Mouse (Mus musculus): ENCODE results near the gene Nmnat1. TPM values are rescaled to one million over a fixed set of nuclear protein-coding genes. Genes with fewer than 3 reads are reported as not detected.
"Not testable (repeated sequence)": the region's sequence is repeated elsewhere in the genome, so short reads cannot be mapped to it uniquely, and the experiment has no call there.

Nmnat1 gene
- polyA plus RNA-seq, 1 experiment from 2014 or later, result 5.9 TPM

- ATAC-seq, result no peak
- H3K9me3 ChIP-seq (replicated peaks; ENCODE audit: control insufficient read depth, low read length, poor library complexity, severe bottlenecking), result no peaks in the 10 kb centered on the region
- H3K27ac ChIP-seq (ENCODE audit: low read length), result no peak overlapping the region
- no peak overlapping the region for H3K4me3 ChIP-seq (ENCODE audit: low read depth, low read length)
- H3K27me3 ChIP-seq (ENCODE audit: control insufficient read depth, insufficient read depth, low read depth, low read length), result no peaks in the 10 kb centered on the region
- H3K4me1 ChIP-seq (ENCODE audit: control insufficient read depth, insufficient read depth, low read length), result no peaks in the 10 kb centered on the region
- no peak overlapping the region for H3K9ac ChIP-seq (ENCODE audit: low read depth, low read length)
- no peaks in the 10 kb centered on the region for H3K36me3 ChIP-seq (ENCODE audit: control insufficient read depth, insufficient read depth, low read length)
- no peak overlapping the region for H3K4me2 ChIP-seq (ENCODE audit: low read length)
- 79% methylated on average over 6 of the region's 6 CpGs for WGBS
Observed at GRCm38 (mm10) chr4:149457831-149458430, 27.1 kb downstream of the Nmnat1 start.

- not testable (repeated sequence) for H3K4me3 ChIP-seq (ENCODE audit: low read depth, low read length); ATAC-seq; H3K4me2 ChIP-seq (ENCODE audit: low read length); H3K9me3 ChIP-seq (replicated peaks; ENCODE audit: control insufficient read depth, low read length, poor library complexity, severe bottlenecking); H3K27ac ChIP-seq (ENCODE audit: low read length); H3K9ac ChIP-seq (ENCODE audit: low read depth, low read length); H3K27me3 ChIP-seq (ENCODE audit: control insufficient read depth, insufficient read depth, low read depth, low read length); H3K36me3 ChIP-seq (ENCODE audit: control insufficient read depth, insufficient read depth, low read length); H3K4me1 ChIP-seq (ENCODE audit: control insufficient read depth, insufficient read depth, low read length)
- 91% methylated on average over 27 of the region's 27 CpGs for WGBS
Observed at GRCm38 (mm10) chr4:149457163-149457562, 27.8 kb downstream of the Nmnat1 start.

GRCm38 (mm10) chr4:149454879-149455278, 30.1 kb downstream of the Nmnat1 start, which contains the start of gene Rbp7:
Gene Rbp7 (minus strand): TSS chr4:149454978.
- H3K4me2 ChIP-seq (ENCODE audit: low read length), result no peak within 1 kb of the TSS
- no peaks in the 10 kb centered on the region for H3K9me3 ChIP-seq (replicated peaks; ENCODE audit: control insufficient read depth, low read length, poor library complexity, severe bottlenecking)
- H3K9ac ChIP-seq (ENCODE audit: low read depth, low read length), result no peak within 1 kb of the TSS
- WGBS, result 63% methylated on average over 8 of the region's 8 CpGs
- no peaks in the 10 kb centered on the region for H3K27me3 ChIP-seq (ENCODE audit: control insufficient read depth, insufficient read depth, low read depth, low read length)
- no peak for ATAC-seq
- H3K4me1 ChIP-seq (ENCODE audit: control insufficient read depth, insufficient read depth, low read length), result no peaks in the 10 kb centered on the region
- no peak within 1 kb of the TSS for H3K4me3 ChIP-seq (ENCODE audit: low read depth, low read length)
- no peaks in the 10 kb centered on the region for H3K36me3 ChIP-seq (ENCODE audit: control insufficient read depth, insufficient read depth, low read length)
- no peak within 1 kb of the TSS for H3K27ac ChIP-seq (ENCODE audit: low read length)

- Histone ChIP-seq H3K36me3 (ENCODE audit: control insufficient read depth, insufficient read depth, low read length) (no peaks in the 10 kb centered on the region), H3K27me3 (ENCODE audit: control insufficient read depth, insufficient read depth, low read depth, low read length) (no peaks in the 10 kb centered on the region), H3K9ac (ENCODE audit: low read depth, low read length) (no peak overlapping the region), H3K4me1 (ENCODE audit: control insufficient read depth, insufficient read depth, low read length) (no peaks in the 10 kb centered on the region), H3K27ac (ENCODE audit: low read length) (no peak overlapping the region), H3K9me3 (replicated peaks; ENCODE audit: control insufficient read depth, low read length, poor library complexity, severe bottlenecking) (no peaks in the 10 kb centered on the region), H3K4me3 (ENCODE audit: low read depth, low read length) (no peak overlapping the region), H3K4me2 (ENCODE audit: low read length) (no peak overlapping the region)
- WGBS, result 90% methylated on average over 17 of the region's 17 CpGs
- no peak for ATAC-seq
Observed at GRCm38 (mm10) chr4:149454263-149454662, 30.7 kb downstream of the Nmnat1 start.

- H3K36me3 ChIP-seq (ENCODE audit: control insufficient read depth, insufficient read depth, low read length), result no peaks in the 10 kb centered on the region
- no peaks in the 10 kb centered on the region for H3K9me3 ChIP-seq (replicated peaks; ENCODE audit: control insufficient read depth, low read length, poor library complexity, severe bottlenecking)
- no peak overlapping the region for H3K9ac ChIP-seq (ENCODE audit: low read depth, low read length)
- no peak overlapping the region for H3K27ac ChIP-seq (ENCODE audit: low read length)
- WGBS, result 86% methylated on average over 4 of the region's 4 CpGs
- no peaks in the 10 kb centered on the region for H3K4me1 ChIP-seq (ENCODE audit: control insufficient read depth, insufficient read depth, low read length)
- H3K4me3 ChIP-seq (ENCODE audit: low read depth, low read length), result no peak overlapping the region
- no peak for ATAC-seq
- no peaks in the 10 kb centered on the region for H3K27me3 ChIP-seq (ENCODE audit: control insufficient read depth, insufficient read depth, low read depth, low read length)
- no peak overlapping the region for H3K4me2 ChIP-seq (ENCODE audit: low read length)
Observed at GRCm38 (mm10) chr4:149453656-149454055, 31.3 kb downstream of the Nmnat1 start.

- H3K9me3 ChIP-seq (replicated peaks; ENCODE audit: control insufficient read depth, low read length, poor library complexity, severe bottlenecking), result no peaks in the 10 kb centered on the region
- H3K4me1 ChIP-seq (ENCODE audit: control insufficient read depth, insufficient read depth, low read length), result peaks cover 6% of the 10 kb centered on the region
- no peaks in the 10 kb centered on the region for H3K36me3 ChIP-seq (ENCODE audit: control insufficient read depth, insufficient read depth, low read length)
- no peak overlapping the region for H3K4me3 ChIP-seq (ENCODE audit: low read depth, low read length)
- WGBS, result 86% methylated on average over 3 of the region's 3 CpGs
- no peak overlapping the region for H3K27ac ChIP-seq (ENCODE audit: low read length)
- no peak for ATAC-seq
- H3K4me2 ChIP-seq (ENCODE audit: low read length), result no peak overlapping the region
- H3K9ac ChIP-seq (ENCODE audit: low read depth, low read length), result no peak overlapping the region
- no peaks in the 10 kb centered on the region for H3K27me3 ChIP-seq (ENCODE audit: control insufficient read depth, insufficient read depth, low read depth, low read length)
Observed at GRCm38 (mm10) chr4:149450636-149451035, 34.4 kb downstream of the Nmnat1 start.

- Histone ChIP-seq H3K4me1 (ENCODE audit: control insufficient read depth, insufficient read depth, low read length) (peaks cover 13% of the 10 kb centered on the region), H3K9me3 (replicated peaks; ENCODE audit: control insufficient read depth, low read length, poor library complexity, severe bottlenecking) (no peaks in the 10 kb centered on the region), H3K27ac (ENCODE audit: low read length) (peak overlapping the region; percentile 88), H3K36me3 (ENCODE audit: control insufficient read depth, insufficient read depth, low read length) (no peaks in the 10 kb centered on the region), H3K4me3 (ENCODE audit: low read depth, low read length) (no peak overlapping the region), H3K9ac (ENCODE audit: low read depth, low read length) (peak overlapping the region; percentile 63), H3K27me3 (ENCODE audit: control insufficient read depth, insufficient read depth, low read depth, low read length) (no peaks in the 10 kb centered on the region), H3K4me2 (ENCODE audit: low read length) (peak overlapping the region; percentile 53)
- 31% methylated on average over 1 of the region's 1 CpGs for WGBS
- ATAC-seq, result no peak
Observed at GRCm38 (mm10) chr4:149446309-149446708, 38.7 kb downstream of the Nmnat1 start.

- Histone ChIP-seq H3K4me1 (ENCODE audit: control insufficient read depth, insufficient read depth, low read length) (peaks cover 13% of the 10 kb centered on the region), H3K27me3 (ENCODE audit: control insufficient read depth, insufficient read depth, low read depth, low read length) (no peaks in the 10 kb centered on the region), H3K9me3 (replicated peaks; ENCODE audit: control insufficient read depth, low read length, poor library complexity, severe bottlenecking) (no peaks in the 10 kb centered on the region), H3K27ac (ENCODE audit: low read length) (peak overlapping the region; percentile 88), H3K9ac (ENCODE audit: low read depth, low read length) (peak overlapping the region; percentile 63), H3K36me3 (ENCODE audit: control insufficient read depth, insufficient read depth, low read length) (no peaks in the 10 kb centered on the region), H3K4me3 (ENCODE audit: low read depth, low read length) (peak overlapping the region; percentile 3; the same call in 1 of the 2 replicates), H3K4me2 (ENCODE audit: low read length) (peak overlapping the region; percentile 53)
- WGBS, result 4% methylated on average over 11 of the region's 11 CpGs
- ATAC-seq, result peak; percentile 54
Observed at GRCm38 (mm10) chr4:149445868-149446267, 39.1 kb downstream of the Nmnat1 start.

GRCm38 (mm10) chr4:149444964-149445701, 39.9 kb downstream of the Nmnat1 start:
- H3K4me3 ChIP-seq (ENCODE audit: low read depth, low read length), result peak overlapping the region; percentile 31
- H3K4me1 ChIP-seq (ENCODE audit: control insufficient read depth, insufficient read depth, low read length), result peaks cover 13% of the 10 kb centered on the region
- H3K9me3 ChIP-seq (replicated peaks; ENCODE audit: control insufficient read depth, low read length, poor library complexity, severe bottlenecking), result no peaks in the 10 kb centered on the region
- peak; percentile 98 for ATAC-seq
- under 1% methylated on average over 36 of the region's 36 CpGs for WGBS
- H3K36me3 ChIP-seq (ENCODE audit: control insufficient read depth, insufficient read depth, low read length), result no peaks in the 10 kb centered on the region
- no peaks in the 10 kb centered on the region for H3K27me3 ChIP-seq (ENCODE audit: control insufficient read depth, insufficient read depth, low read depth, low read length)
- H3K4me2 ChIP-seq (ENCODE audit: low read length), result peak overlapping the region; percentile 53
- H3K9ac ChIP-seq (ENCODE audit: low read depth, low read length), result peak overlapping the region; percentile 63
- H3K27ac ChIP-seq (ENCODE audit: low read length), result peak overlapping the region; percentile 88
